Mouse (Mus musculus) lung, embryonic 15.5 days (tissue): ENCODE measurements at regions not wholly inside any gene's neighbourhood (a gene's known extent, or its start where the extent isn't known, plus 50 kb on each side); places are given as distances from the start of the nearest gene placed in this dataset.

Source experiments
- ATAC-seq: fragments of 200-750 bp; cut with Nextera tagmentation; 2 replicates; pipeline ENCODE4 v1.8.0; 2017; ENCODE audit warnings: moderate number of reproducible peaks, borderline replicate concordance; ENCODE audit not compliant: low FRiP score, low TSS enrichment; ENCODE audit errors: extremely low read depth
- H3K27ac ChIP-seq: fragments of 300-500 bp; sonication (generic); 2 replicates; pipeline ENCODE4 v1.5.1; 2015; ENCODE audit warnings: moderate library complexity, mild to moderate bottlenecking, inconsistent platforms
- H3K27me3 ChIP-seq: fragments of 300-500 bp; sonication (generic); 2 replicates; pipeline ENCODE4 v1.6.1; 2015; ENCODE audit warnings: inconsistent platforms
- H3K36me3 ChIP-seq: fragments of 300-500 bp; sonication (generic); 2 replicates; pipeline ENCODE4 v1.6.1; 2015; ENCODE audit warnings: inconsistent platforms
- H3K4me1 ChIP-seq: fragments of 300-500 bp; sonication (generic); 2 replicates; pipeline ENCODE4 v1.6.1; 2015; ENCODE audit warnings: inconsistent platforms
- H3K4me2 ChIP-seq: fragments of 300-500 bp; sonication (generic); 2 replicates; pipeline ENCODE4 v1.6.1; 2015; ENCODE audit warnings: inconsistent platforms, mild to moderate bottlenecking, moderate library complexity
- H3K4me3 ChIP-seq: fragments of 300-500 bp; sonication (generic); 2 replicates; pipeline ENCODE4 v1.5.1; 2015; ENCODE audit warnings: mild to moderate bottlenecking, inconsistent platforms
- H3K9ac ChIP-seq: fragments of 300-500 bp; sonication (generic); 2 replicates; pipeline ENCODE4 v1.6.1; 2015; ENCODE audit warnings: inconsistent platforms
- H3K9me3 ChIP-seq: fragments of 300-500 bp; sonication (generic); 2 replicates; pipeline ENCODE4 v1.6.1; 2016; ENCODE audit warnings: inconsistent platforms
- WGBS: fragments of 180-500 bp; shearing (Covaris S2); methylation state at CpG from one replicate; pipeline ENCODE4 v1.1.7; 2015; 5-methylcytosine and 5-hydroxymethylcytosine counted together

- no peak overlapping the region for H3K9ac ChIP-seq
- 80% methylated on average over 5 of the region's 5 CpGs for WGBS
- H3K27ac ChIP-seq = no peak overlapping the region
- no peaks in the 10 kb centered on the region for H3K9me3 ChIP-seq
- no peak for ATAC-seq
- H3K36me3 ChIP-seq = no peaks in the 10 kb centered on the region
- no peak overlapping the region for H3K4me3 ChIP-seq
- no peaks in the 10 kb centered on the region for H3K27me3 ChIP-seq
- H3K4me1 ChIP-seq = no peaks in the 10 kb centered on the region
- no peak overlapping the region for H3K4me2 ChIP-seq
Measured at GRCm38 (mm10) chr8:25361420-25361819, 537.3 kb upstream of the Adam5 start.

GRCm38 (mm10) chr8:25358539-25359165 lies 534.5 kb upstream of the Adam5 start:
- WGBS = 82% methylated on average over 12 of the region's 12 CpGs
- no peak overlapping the region for H3K4me2 ChIP-seq
- no peaks in the 10 kb centered on the region for H3K36me3 ChIP-seq
- no peak for ATAC-seq
- no peak overlapping the region for H3K9ac ChIP-seq
- no peak overlapping the region for H3K4me3 ChIP-seq
- peaks cover 8% of the 10 kb centered on the region; the same call in 1 of the 2 replicates for H3K4me1 ChIP-seq
- no peaks in the 10 kb centered on the region for H3K9me3 ChIP-seq
- H3K27ac ChIP-seq = no peak overlapping the region
- H3K27me3 ChIP-seq = peaks cover 11% of the 10 kb centered on the region

DNA sequence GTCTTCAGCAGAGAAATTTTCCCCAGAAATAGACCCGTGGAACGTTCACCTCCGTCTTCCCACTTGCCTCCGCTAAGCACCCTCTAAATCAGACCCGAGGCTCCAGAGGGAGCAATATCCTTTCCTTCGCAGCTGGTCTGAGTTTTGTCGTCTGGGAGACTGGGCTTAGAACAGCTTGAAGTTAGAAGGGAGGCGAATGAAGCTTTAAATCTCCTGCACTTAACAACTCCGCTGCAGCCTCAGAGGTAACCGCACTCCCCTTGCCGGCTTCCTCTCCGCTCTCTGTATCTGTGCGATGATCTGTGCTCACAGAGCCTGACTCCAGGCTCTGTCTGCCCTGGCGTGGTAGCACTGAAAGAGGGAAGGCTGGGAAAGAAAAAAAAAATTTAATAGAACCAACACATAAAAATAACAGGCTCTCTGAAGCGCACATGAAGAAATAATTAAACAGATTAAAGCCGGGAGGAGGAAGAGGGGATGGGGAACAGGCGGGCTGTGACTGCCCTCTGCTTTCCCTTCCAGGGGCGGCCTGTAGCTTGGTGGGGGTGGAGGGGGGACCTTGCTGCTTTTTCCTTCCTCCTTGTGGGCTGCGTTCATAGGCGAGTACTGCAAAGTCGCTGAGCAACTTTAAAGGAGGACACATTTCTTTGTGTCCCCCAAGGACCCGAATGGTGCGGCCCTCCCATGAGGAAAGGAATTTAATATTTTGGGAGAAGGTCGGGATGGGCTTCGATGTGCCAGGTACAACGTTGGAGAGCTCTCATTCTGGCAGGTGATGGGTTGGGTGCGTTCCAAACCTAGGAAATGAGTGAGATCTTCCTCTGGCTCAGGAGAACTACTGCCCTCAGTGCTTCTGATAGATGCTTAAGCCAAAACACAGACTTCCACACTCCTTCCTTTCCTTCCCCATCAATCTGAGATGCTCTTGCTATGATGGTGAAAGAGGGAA lies 529.9 kb upstream of the Adam5 start:
- no peaks in the 10 kb centered on the region for H3K9me3 ChIP-seq
- no peaks in the 10 kb centered on the region for H3K36me3 ChIP-seq
- no peak overlapping the region for H3K27ac ChIP-seq
- H3K4me3 ChIP-seq = peak overlapping the region; percentile 4; the same call in 1 of the 2 replicates
- H3K4me2 ChIP-seq = peak overlapping the region; percentile 34
- peaks cover 27% of the 10 kb centered on the region for H3K27me3 ChIP-seq
- no peak overlapping the region for H3K9ac ChIP-seq
- ATAC-seq = no peak
- 12% methylated on average over 27 of the region's 27 CpGs for WGBS
- H3K4me1 ChIP-seq = peaks cover 8% of the 10 kb centered on the region; the same call in 1 of the 2 replicates

GRCm38 (mm10) chr8:25353405-25353804 lies 529.2 kb upstream of the Adam5 start:
- H3K4me2 ChIP-seq = no peak overlapping the region

GRCm38 (mm10) chr8:25348003-25348683 lies 524.0 kb upstream of the Adam5 start:
- H3K4me1 ChIP-seq = peaks cover 1% of the 10 kb centered on the region; the same call in 1 of the 2 replicates
- H3K36me3 ChIP-seq = no peaks in the 10 kb centered on the region

More at GRCm38 (mm10) chr8:25353405-25353804, 529.2 kb upstream of the Adam5 start:
- H3K27me3 ChIP-seq = peaks cover 27% of the 10 kb centered on the region
- peaks cover 8% of the 10 kb centered on the region; the same call in 1 of the 2 replicates for H3K4me1 ChIP-seq
- H3K27ac ChIP-seq = no peak overlapping the region
- no peak overlapping the region for H3K9ac ChIP-seq
- H3K4me3 ChIP-seq = 0 out of 2 replicates have a peak overlapping the region, but pooled peaks have one; percentile 4
- WGBS = 56% methylated on average over 7 of the region's 7 CpGs
- no peak for ATAC-seq
- no peaks in the 10 kb centered on the region for H3K9me3 ChIP-seq
- no peaks in the 10 kb centered on the region for H3K36me3 ChIP-seq

DNA sequence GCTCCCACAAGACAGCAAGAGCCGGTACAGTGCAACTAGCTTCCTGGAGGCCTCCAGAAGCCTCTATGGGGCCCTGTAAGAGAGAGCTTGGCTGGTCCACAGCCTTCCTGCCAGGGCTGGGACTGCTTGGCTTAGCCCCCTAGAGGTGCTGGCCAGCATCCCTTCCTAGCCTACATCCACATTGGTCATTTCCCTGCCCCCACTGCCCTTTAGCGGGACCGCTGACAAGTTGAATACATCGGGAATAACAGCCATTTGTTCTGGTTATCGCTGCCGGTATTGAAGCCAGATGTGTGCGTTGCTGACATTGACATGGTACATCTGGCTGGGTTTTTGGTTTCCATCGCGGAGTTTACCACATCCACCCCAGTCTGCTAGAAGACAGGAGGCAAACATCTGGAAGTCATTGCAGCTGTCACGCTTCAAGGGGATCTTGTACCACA lies 519.0 kb upstream of the Adam5 start:
- Histone ChIP-seq H3K27me3 (no peaks in the 10 kb centered on the region), H3K9me3 (no peaks in the 10 kb centered on the region), H3K36me3 (no peaks in the 10 kb centered on the region), H3K9ac (no peak overlapping the region), H3K27ac (peak overlapping the region; percentile 65; the same call in 1 of the 2 replicates), H3K4me3 (no peak overlapping the region), H3K4me1 (peaks cover 9% of the 10 kb centered on the region), H3K4me2 (peak overlapping the region; percentile 39)
- WGBS = 39% methylated on average over 10 of the region's 10 CpGs
- ATAC-seq = peak; percentile 95

More at GRCm38 (mm10) chr8:25348003-25348683, 524.0 kb upstream of the Adam5 start:
- 76% methylated on average over 10 of the region's 10 CpGs for WGBS
- H3K4me3 ChIP-seq = no peak overlapping the region
- no peak overlapping the region for H3K27ac ChIP-seq
- no peak for ATAC-seq
- H3K4me2 ChIP-seq = no peak overlapping the region
- no peak overlapping the region for H3K9ac ChIP-seq
- H3K9me3 ChIP-seq = no peaks in the 10 kb centered on the region
- peaks cover 11% of the 10 kb centered on the region for H3K27me3 ChIP-seq

- 74% methylated on average over 5 of the region's 5 CpGs for WGBS
- Histone ChIP-seq H3K4me1 (peaks cover 9% of the 10 kb centered on the region), H3K36me3 (no peaks in the 10 kb centered on the region), H3K9me3 (no peaks in the 10 kb centered on the region), H3K9ac (no peak overlapping the region), H3K4me2 (no peak overlapping the region), H3K27ac (0 out of 2 replicates have a peak overlapping the region, but pooled peaks have one; percentile 65), H3K27me3 (no peaks in the 10 kb centered on the region), H3K4me3 (no peak overlapping the region)
- ATAC-seq = 0 out of 2 replicates have a peak, but pooled peaks have one; percentile 11
Measured at GRCm38 (mm10) chr8:25342501-25342900, 518.3 kb upstream of the Adam5 start.

- no peak overlapping the region for H3K9ac ChIP-seq
- ATAC-seq = no peak
- WGBS = 53% methylated on average over 5 of the region's 5 CpGs
- H3K4me1 ChIP-seq = peaks cover 9% of the 10 kb centered on the region
- H3K36me3 ChIP-seq = no peaks in the 10 kb centered on the region
- H3K4me2 ChIP-seq = no peak overlapping the region
- H3K27ac ChIP-seq = no peak overlapping the region
- H3K27me3 ChIP-seq = no peaks in the 10 kb centered on the region
- H3K9me3 ChIP-seq = no peaks in the 10 kb centered on the region
- no peak overlapping the region for H3K4me3 ChIP-seq
Measured at GRCm38 (mm10) chr8:25341225-25341624, 517.1 kb upstream of the Adam5 start.

GRCm38 (mm10) chr8:25340729-25341128 lies 516.6 kb upstream of the Adam5 start:
- Histone ChIP-seq H3K4me1 (peaks cover 9% of the 10 kb centered on the region), H3K4me3 (no peak overlapping the region), H3K9me3 (no peaks in the 10 kb centered on the region), H3K36me3 (no peaks in the 10 kb centered on the region), H3K9ac (no peak overlapping the region), H3K27me3 (no peaks in the 10 kb centered on the region), H3K27ac (no peak overlapping the region), H3K4me2 (no peak overlapping the region)
- no peak for ATAC-seq
- WGBS = 77% methylated on average over 2 of the region's 2 CpGs

GRCm38 (mm10) chr8:25332120-25332607 lies 508.0 kb upstream of the Adam5 start:
- no peak for ATAC-seq
- WGBS = 69% methylated on average over 8 of the region's 8 CpGs
- H3K4me1 ChIP-seq = peaks cover 19% of the 10 kb centered on the region
- no peak overlapping the region for H3K4me2 ChIP-seq
- no peaks in the 10 kb centered on the region for H3K27me3 ChIP-seq
- H3K4me3 ChIP-seq = no peak overlapping the region
- no peaks in the 10 kb centered on the region for H3K9me3 ChIP-seq
- no peaks in the 10 kb centered on the region for H3K36me3 ChIP-seq
- H3K27ac ChIP-seq = no peak overlapping the region
- no peak overlapping the region for H3K9ac ChIP-seq

DNA sequence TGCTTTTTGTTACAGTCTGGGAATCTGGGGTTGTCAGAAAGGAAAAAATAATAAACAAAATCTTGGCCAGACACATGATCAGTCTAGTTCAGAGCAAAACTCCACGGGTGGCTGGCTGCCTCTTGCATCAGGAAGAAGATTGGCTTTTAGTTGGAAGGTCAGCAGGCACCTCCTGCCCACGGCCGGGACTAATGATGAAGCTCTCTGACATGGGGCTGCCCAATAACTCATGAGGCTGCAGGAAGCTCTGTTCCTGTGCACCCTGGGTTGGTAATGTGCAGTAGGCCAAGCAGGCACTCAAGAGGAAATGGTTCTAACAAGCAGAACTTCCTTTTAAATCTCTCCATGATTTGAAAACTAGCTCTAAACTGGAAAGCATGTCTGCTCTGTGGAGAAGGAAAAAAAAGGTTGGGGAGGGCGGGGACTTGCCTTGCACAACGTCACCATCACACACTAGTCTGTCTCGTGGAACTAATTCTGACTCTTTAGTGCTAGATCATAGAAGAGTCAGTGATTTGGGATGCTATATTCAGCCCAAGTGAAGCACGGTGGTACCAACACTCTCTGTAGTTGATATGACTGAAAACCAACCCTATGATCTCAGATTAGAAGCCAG lies 507.1 kb upstream of the Adam5 start:
- peak overlapping the region; percentile 29; the same call in 1 of the 2 replicates for H3K27ac ChIP-seq
- H3K9me3 ChIP-seq = no peaks in the 10 kb centered on the region
- no peaks in the 10 kb centered on the region for H3K36me3 ChIP-seq
- 36% methylated on average over 7 of the region's 7 CpGs for WGBS
- H3K4me2 ChIP-seq = no peak overlapping the region
- no peaks in the 10 kb centered on the region for H3K27me3 ChIP-seq
- peaks cover 28% of the 10 kb centered on the region for H3K4me1 ChIP-seq
- no peak overlapping the region for H3K9ac ChIP-seq
- peak; percentile 37 for ATAC-seq
- H3K4me3 ChIP-seq = no peak overlapping the region
